Mouse (Mus musculus) hindbrain, embryonic 13.5 days (tissue): ENCODE data around the gene Irak1. TPM values are rescaled to one million over a fixed set of nuclear protein-coding genes. Genes with fewer than 3 reads are reported as not detected.

Experiments used
- ATAC-seq: fragments of 200-750 bp; cut with Nextera tagmentation; 2 replicates; pipeline ENCODE4 v1.8.0; 2017; ENCODE audit warnings: moderate TSS enrichment; ENCODE audit not compliant: low FRiP score
- H3K27ac ChIP-seq: fragments of 300-500 bp; sonication (generic); 2 replicates; pipeline ENCODE4 v1.5.1; 2015; ENCODE audit warnings: inconsistent platforms, mild to moderate bottlenecking, moderate library complexity
- H3K27me3 ChIP-seq: fragments of 300-500 bp; sonication (generic); 2 replicates; pipeline ENCODE4 v1.6.1; 2015; ENCODE audit warnings: mild to moderate bottlenecking, inconsistent platforms
- H3K36me3 ChIP-seq: fragments of 300-500 bp; sonication (generic); 2 replicates; pipeline ENCODE4 v1.6.1; 2015; ENCODE audit warnings: mild to moderate bottlenecking, inconsistent platforms
- H3K4me1 ChIP-seq: fragments of 300-500 bp; sonication (generic); replicated peaks from 2 replicates; pipeline ENCODE4 v1.6.1; 2015; ENCODE audit warnings: inconsistent platforms
- H3K4me2 ChIP-seq: fragments of 300-500 bp; sonication (generic); 2 replicates; pipeline ENCODE4 v1.6.1; 2015; ENCODE audit warnings: inconsistent platforms, mild to moderate bottlenecking, moderate library complexity
- H3K4me3 ChIP-seq: fragments of 300-500 bp; sonication (generic); 2 replicates; pipeline ENCODE4 v1.5.1; 2015; ENCODE audit warnings: mild to moderate bottlenecking, inconsistent platforms
- H3K9ac ChIP-seq: fragments of 300-500 bp; sonication (generic); 2 replicates; pipeline ENCODE4 v1.6.1; 2015; ENCODE audit warnings: mild to moderate bottlenecking, inconsistent platforms
- H3K9me3 ChIP-seq: fragments of 300-500 bp; sonication (generic); 2 replicates; pipeline ENCODE4 v1.6.1; 2016; ENCODE audit warnings: inconsistent platforms
- WGBS: fragments of 180-500 bp; shearing (Covaris S2); methylation state at CpG from one replicate; pipeline ENCODE4 v1.1.7; 2015; 5-methylcytosine and 5-hydroxymethylcytosine counted together
- polyA plus RNA-seq: library from polyadenylated mRNA; unstranded; fragments of >200 nt; fragmentation: Nextera tagmentation; extraction: Ambion mirVana; gene quantifications from 2 replicates; pipeline ENCODE4 v1.2.1, GENCODE M21; 2015

The Irak1 gene
- polyA plus RNA-seq, 1 experiment from 2014 or later = 38.5 TPM

- WGBS = 23% methylated on average over 8 of the region's 8 CpGs
- H3K27me3 ChIP-seq = no peaks in the 10 kb centered on the region
- H3K27ac ChIP-seq = peak overlapping the region; percentile 80
- no peak overlapping the region for H3K9ac ChIP-seq
- H3K36me3 ChIP-seq = no peaks in the 10 kb centered on the region
- H3K4me1 ChIP-seq = peaks cover 7% of the 10 kb centered on the region
- peak; percentile 94 for ATAC-seq
- no peak overlapping the region for H3K4me3 ChIP-seq
- peak overlapping the region; percentile 40 for H3K4me2 ChIP-seq
- H3K9me3 ChIP-seq = no peaks in the 10 kb centered on the region
Observed at GRCm38 (mm10) chrX:73998911-73999869, 24.5 kb downstream of the Irak1 start.

DNA sequence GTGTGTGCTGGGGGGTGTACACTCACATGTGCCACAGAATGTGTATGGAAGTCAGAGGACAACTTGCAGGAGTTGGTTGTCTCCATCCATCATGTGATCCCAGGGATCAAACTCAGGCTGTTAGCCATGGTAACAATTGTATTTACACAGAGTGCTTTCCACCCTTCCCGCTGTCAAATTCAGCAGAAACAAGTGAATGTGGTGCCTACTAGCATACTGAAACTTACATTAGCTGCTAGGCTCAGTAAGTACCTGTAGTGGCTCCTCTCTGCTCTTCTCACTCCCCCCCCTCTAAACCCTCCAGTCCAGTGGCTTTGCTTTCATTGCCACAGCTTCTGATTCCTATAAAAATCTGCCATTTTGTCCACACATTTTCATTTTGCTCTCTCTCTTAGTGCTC is 45.9 kb downstream of the Irak1 start:
- WGBS = 65% methylated on average over 1 of the region's 1 CpGs
- Histone ChIP-seq H3K4me2 (no peak overlapping the region), H3K36me3 (no peaks in the 10 kb centered on the region), H3K9me3 (no peaks in the 10 kb centered on the region), H3K27me3 (no peaks in the 10 kb centered on the region), H3K9ac (no peak overlapping the region), H3K4me1 (no peaks in the 10 kb centered on the region), H3K4me3 (no peak overlapping the region), H3K27ac (no peak overlapping the region)
- no peak for ATAC-seq

DNA sequence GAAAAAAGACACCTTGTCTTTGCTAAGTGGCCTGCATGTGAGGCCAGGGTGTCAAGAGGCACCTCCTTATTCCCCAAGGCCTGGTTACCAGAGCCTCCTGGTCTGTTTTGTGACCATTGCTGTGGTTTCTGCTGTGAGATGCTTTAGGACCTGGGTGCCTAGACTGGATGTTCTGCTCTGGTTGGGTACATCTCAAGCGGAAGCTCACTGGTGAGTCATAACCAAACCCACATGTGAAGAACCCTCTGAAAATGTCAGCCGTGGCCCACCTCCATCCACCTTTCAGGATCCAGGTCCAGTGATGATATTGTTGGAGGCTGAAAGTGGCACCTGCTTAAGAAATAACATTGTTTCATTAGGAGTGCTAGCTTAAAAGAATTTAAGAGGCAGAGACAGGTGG is 47.4 kb downstream of the Irak1 start:
- no peak for ATAC-seq
- H3K9me3 ChIP-seq = no peaks in the 10 kb centered on the region
- H3K36me3 ChIP-seq = no peaks in the 10 kb centered on the region
- no peaks in the 10 kb centered on the region for H3K4me1 ChIP-seq
- H3K27me3 ChIP-seq = no peaks in the 10 kb centered on the region
- no peak overlapping the region for H3K9ac ChIP-seq
- H3K4me2 ChIP-seq = no peak overlapping the region
- H3K4me3 ChIP-seq = no peak overlapping the region
- no peak overlapping the region for H3K27ac ChIP-seq
- WGBS = 98% methylated on average over 2 of the region's 2 CpGs

GRCm38 (mm10) chrX:73972774-73973173 is 50.9 kb downstream of the Irak1 start:
- Histone ChIP-seq H3K9ac (no peak overlapping the region), H3K36me3 (no peaks in the 10 kb centered on the region), H3K4me3 (no peak overlapping the region), H3K27ac (no peak overlapping the region), H3K9me3 (no peaks in the 10 kb centered on the region), H3K27me3 (no peaks in the 10 kb centered on the region), H3K4me2 (no peak overlapping the region), H3K4me1 (0 out of 2 replicates have a peak, but pooled peaks cover 3% of the 10 kb centered on the region)
- 86% methylated on average over 4 of the region's 4 CpGs for WGBS
- ATAC-seq = no peak

DNA sequence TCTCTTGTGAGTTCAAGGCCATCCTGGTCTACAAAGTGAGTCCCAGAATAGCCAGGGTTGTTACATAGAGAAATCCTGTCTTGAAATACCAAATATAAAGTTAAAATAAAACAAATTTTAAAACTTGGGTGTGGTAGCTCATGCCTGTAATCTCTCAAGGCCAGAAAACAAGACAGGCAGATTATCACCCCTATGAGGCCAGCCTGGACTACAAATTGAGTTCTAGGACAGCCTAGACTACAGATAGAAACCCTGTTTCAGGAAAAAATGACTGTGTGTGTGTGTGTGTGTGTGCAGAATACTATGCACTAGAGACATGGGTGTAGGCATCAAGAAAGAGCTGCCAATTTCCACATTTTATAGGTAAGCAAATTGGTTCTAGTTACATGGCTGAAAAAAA is 52.9 kb downstream of the Irak1 start:
- Histone ChIP-seq H3K4me2 (no peak overlapping the region), H3K4me3 (no peak overlapping the region), H3K9ac (no peak overlapping the region), H3K27me3 (no peaks in the 10 kb centered on the region), H3K27ac (no peak overlapping the region), H3K36me3 (no peaks in the 10 kb centered on the region), H3K9me3 (no peaks in the 10 kb centered on the region), H3K4me1 (0 out of 2 replicates have a peak, but pooled peaks cover 3% of the 10 kb centered on the region)
- ATAC-seq = no peak

GRCm38 (mm10) chrX:73969729-73970128 is 54.0 kb downstream of the Irak1 start:
- Histone ChIP-seq H3K27me3 (no peaks in the 10 kb centered on the region), H3K9me3 (no peaks in the 10 kb centered on the region), H3K4me2 (no peak overlapping the region), H3K4me3 (no peak overlapping the region), H3K9ac (no peak overlapping the region), H3K4me1 (peaks cover 4% of the 10 kb centered on the region), H3K36me3 (no peaks in the 10 kb centered on the region), H3K27ac (no peak overlapping the region)
- no peak for ATAC-seq
- WGBS = 100% methylated on average over 2 of the region's 2 CpGs

DNA sequence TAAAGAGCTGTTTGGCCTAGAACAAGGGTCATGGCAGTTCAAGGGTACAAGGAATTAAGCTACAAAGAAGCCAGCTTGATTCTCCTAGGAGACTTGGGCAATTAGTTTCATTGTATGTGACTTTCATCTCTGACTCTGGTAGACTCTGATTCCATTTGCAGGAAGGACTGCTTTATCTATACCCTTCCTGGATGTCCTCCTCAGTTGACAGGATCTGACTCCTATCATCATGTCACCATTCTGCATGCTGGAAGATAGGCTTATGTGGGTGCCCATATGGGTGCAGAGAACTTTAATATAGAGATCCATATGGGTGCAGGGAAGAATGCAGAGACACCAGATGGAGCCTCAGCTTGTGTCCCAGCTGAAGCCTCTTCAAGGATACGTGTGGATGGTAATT is 54.6 kb downstream of the Irak1 start:
- Histone ChIP-seq H3K9me3 (no peaks in the 10 kb centered on the region), H3K9ac (no peak overlapping the region), H3K4me2 (no peak overlapping the region), H3K27ac (no peak overlapping the region), H3K4me3 (no peak overlapping the region), H3K36me3 (no peaks in the 10 kb centered on the region), H3K27me3 (no peaks in the 10 kb centered on the region), H3K4me1 (peaks cover 10% of the 10 kb centered on the region)
- WGBS = 90% methylated on average over 1 of the region's 1 CpGs
- no peak for ATAC-seq

DNA sequence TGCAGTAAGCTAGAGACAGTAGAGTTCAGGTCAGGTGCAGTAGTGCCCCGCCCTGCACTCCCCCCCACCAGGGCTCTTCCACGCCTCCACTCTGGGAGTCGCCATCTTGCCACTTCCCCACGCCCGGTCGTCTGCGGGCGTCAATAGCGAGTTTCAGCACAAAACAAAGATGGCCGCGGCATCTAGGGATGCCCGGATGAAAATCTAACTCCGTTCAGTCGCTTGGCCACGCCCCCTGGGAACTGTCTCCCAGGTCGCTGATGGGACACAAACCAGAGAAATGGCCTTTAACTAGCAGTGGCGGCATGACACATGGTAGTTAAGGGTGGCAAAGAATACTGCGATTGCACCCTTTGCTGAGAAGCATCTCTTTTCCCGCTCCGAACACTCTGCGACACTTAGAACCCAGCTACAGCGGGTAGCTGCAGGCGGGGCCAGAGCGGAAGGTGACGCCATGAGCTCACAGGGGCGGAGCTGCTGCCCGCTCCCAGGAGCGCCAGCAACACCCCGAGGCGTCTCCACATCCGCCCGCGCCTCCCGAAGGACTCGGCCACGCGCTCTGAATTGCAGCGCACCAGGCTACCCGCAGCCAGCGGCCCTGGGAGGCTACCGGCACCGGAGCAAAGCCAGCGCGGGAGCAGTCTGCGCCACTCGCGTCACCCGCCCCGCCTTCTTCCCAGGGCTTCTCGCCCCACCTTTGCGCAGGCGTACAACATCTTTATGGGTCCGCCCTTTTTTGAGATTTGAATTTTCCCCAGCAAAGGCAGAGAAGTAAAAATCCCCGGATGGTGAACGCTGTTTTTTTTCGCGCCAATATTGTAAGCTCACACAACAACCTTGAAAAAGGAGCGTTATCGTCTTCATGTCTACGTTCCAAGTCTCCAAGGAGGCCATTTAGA is 56.3 kb downstream of the Irak1 start:
- Histone ChIP-seq H3K4me2 (peak overlapping the region; percentile 47), H3K4me1 (peaks cover 27% of the 10 kb centered on the region), H3K9ac (peak overlapping the region; percentile 78), H3K36me3 (no peaks in the 10 kb centered on the region), H3K9me3 (no peaks in the 10 kb centered on the region), H3K27ac (peak overlapping the region; percentile 99), H3K27me3 (no peaks in the 10 kb centered on the region), H3K4me3 (peak overlapping the region; percentile 66)
- ATAC-seq = peak; percentile 89
- 11% methylated on average over 59 of the region's 60 CpGs for WGBS

- peak; percentile 80 for ATAC-seq
- WGBS = 22% methylated on average over 51 of the region's 58 CpGs
- Histone ChIP-seq H3K9me3 (no peaks in the 10 kb centered on the region), H3K4me2 (peak within 1 kb of the TSS; percentile 76), H3K4me3 (peak within 1 kb of the TSS; percentile 66), H3K9ac (peak within 1 kb of the TSS; percentile 78), H3K27ac (peak within 1 kb of the TSS; percentile 99), H3K36me3 (no peaks in the 10 kb centered on the region), H3K27me3 (no peaks in the 10 kb centered on the region), H3K4me1 (peaks cover 35% of the 10 kb centered on the region)
Observed at GRCm38 (mm10) chrX:73966248-73967176, 57.2 kb downstream of the Irak1 start, which contains the start of gene Hcfc1. TSS of gene Hcfc1 (minus strand) at chrX:73966357.

DNA sequence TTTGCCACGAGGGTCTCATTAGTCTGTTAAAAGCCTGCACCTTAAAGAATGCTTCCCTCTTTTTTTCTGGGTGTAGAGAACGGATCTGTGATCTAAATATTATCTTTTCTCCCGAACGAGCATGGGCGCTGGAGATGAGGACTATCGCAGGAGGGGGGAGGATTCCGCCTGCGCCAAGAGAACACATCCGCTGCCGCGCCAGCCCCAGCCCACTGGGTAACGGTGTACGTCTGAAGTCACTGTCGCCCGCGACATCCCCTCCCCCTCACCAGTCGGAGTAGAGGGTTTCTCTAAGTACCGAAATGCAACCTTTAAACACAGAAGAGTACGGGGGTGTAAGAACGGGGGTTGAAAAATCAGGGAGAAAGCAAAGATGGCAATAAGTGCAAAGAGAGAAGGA is 58.4 kb downstream of the Irak1 start:
- H3K4me1 ChIP-seq = peaks cover 35% of the 10 kb centered on the region
- H3K9me3 ChIP-seq = no peaks in the 10 kb centered on the region
- peak overlapping the region; percentile 99 for H3K27ac ChIP-seq
- H3K36me3 ChIP-seq = no peaks in the 10 kb centered on the region
- WGBS = 21% methylated on average over 20 of the region's 20 CpGs
- no peak for ATAC-seq
- peak overlapping the region; percentile 66 for H3K4me3 ChIP-seq
- peak overlapping the region; percentile 78 for H3K9ac ChIP-seq
- peak overlapping the region; percentile 76 for H3K4me2 ChIP-seq
- no peaks in the 10 kb centered on the region for H3K27me3 ChIP-seq

- Histone ChIP-seq H3K36me3 (peaks cover 4% of the 10 kb centered on the region), H3K4me3 (peak overlapping the region; percentile 66), H3K9ac (peak overlapping the region; percentile 78), H3K4me1 (peaks cover 35% of the 10 kb centered on the region), H3K9me3 (no peaks in the 10 kb centered on the region), H3K27ac (no peak overlapping the region), H3K27me3 (no peaks in the 10 kb centered on the region), H3K4me2 (peak overlapping the region; percentile 76)
- WGBS = 39% methylated on average over 3 of the region's 3 CpGs
- ATAC-seq = no peak
Observed at GRCm38 (mm10) chrX:73964363-73964762, 59.4 kb downstream of the Irak1 start.
